Mouse (Mus musculus): Measurements from ENCODE around the gene Nxt2.
A peak's percentile ranks its signal among the peaks of the same experiment; 100 is the strongest.
"Not testable (repeated sequence)": the region's sequence is repeated elsewhere in the genome, so short reads cannot be mapped to it uniquely, and the experiment has no call there.

The Nxt2 gene

GRCm38 (mm10) chrX:142226542-142226941 lies at the start of gene Nxt2:
Nxt2 (plus strand) TSS chrX:142226770.
- DNase-seq (ENCODE audit: extremely low read depth, insufficient read length, low spot score): no peak

DNA sequence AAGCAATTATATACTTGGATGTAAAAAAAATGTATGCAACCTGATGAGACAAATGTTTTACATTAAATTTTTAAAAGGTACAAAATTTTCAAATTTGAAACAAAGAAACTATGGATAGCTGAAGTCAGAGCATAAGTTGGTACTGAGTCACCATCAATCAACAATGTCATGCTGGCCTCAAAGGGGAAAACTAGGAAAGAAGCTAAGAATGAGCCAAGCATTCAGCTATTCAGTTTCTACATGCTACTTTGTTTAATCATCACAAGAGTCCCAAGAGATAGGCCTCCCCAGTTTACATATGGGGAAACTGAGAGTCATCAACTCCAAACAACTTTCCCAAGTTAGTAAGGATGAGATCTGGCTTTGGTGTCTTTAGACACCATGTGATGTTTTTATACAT lies 49.6 kb upstream of the Nxt2 start:
- DNase-seq (ENCODE audit: extremely low read depth, insufficient read length, low spot score): no peak

- no peak for DNase-seq (ENCODE audit: extremely low read depth, insufficient read length, low spot score)
Measured at GRCm38 (mm10) chrX:142182026-142182425, 44.5 kb upstream of the Nxt2 start.

DNA sequence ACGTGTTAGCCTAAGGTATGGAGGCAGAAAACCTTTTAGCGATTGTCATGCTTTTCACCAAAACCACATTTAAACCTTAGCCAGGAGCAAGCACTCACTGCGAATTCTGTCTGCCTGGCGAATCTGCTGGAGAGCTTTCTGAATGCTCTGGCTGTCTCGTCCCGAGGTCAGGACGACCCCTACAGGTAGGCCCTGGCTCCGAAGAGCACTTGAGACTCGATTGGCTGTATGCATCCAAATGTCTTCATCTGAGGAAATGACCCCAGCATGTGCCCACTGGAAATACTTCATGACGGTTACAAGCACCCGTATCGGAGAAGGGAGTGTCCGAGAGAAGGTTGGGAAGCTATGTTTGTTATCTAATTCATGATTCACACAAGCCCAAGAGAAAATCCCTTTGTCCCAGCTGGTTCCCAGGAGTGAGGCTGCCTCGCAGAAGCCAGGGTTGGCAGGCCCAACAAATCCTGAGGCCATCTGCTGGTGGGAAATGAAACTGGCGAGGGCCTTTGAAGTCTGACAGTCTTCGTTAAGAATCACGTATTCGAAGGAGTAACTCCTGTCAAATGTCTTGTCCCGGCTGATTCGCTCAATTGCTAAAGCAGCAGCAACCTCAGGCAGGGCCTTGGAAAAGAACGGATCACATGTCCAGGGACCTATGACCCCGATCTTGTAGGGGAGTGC lies 37.4 kb upstream of the Nxt2 start:
- no peak for DNase-seq (ENCODE audit: extremely low read depth, insufficient read length, low spot score)

GRCm38 (mm10) chrX:142190355-142190754 lies 36.2 kb upstream of the Nxt2 start:
- DNase-seq (ENCODE audit: extremely low read depth, insufficient read length, low spot score): no peak

DNA sequence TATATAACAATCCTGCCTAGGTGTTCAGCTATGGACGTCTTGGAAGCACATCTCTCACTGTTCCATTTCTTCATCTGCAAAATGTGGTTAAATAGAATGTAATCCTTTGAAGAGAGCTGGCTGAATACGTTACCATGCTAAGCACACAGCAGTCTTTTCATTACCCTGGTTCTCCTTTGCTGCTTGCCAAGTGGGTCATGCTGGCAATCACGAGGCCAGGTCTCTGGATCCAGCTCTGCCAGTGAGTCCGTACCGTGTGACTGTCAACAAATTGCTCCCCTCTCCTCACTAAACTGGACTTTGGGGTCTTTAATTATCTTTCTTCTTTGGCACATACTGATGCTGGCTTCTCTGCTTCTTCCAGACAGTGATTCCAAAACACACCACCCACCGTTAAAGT lies 32.1 kb upstream of the Nxt2 start:
- DNase-seq (ENCODE audit: extremely low read depth, insufficient read length, low spot score): no peak

DNA sequence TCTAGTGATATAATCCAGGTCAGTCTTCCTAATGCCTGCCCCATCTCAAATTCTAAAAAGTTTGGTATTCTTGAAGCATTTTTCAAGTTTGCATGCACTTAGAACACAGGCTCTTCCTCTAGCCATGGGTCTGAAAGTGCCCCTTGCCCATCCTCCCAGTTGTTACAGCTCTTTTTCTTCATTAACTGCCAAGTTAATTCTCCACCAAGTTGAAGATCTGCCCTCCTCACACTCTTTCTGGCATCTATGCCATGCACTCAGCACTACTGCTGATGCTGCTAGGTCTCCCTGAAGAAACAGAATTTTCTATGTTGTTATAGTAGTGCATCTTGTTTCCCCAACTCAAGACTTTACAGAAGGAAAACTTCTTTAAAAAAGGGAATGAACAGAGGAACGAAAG lies 31.0 kb upstream of the Nxt2 start:
- no peak for DNase-seq (ENCODE audit: extremely low read depth, insufficient read length, low spot score)

DNA sequence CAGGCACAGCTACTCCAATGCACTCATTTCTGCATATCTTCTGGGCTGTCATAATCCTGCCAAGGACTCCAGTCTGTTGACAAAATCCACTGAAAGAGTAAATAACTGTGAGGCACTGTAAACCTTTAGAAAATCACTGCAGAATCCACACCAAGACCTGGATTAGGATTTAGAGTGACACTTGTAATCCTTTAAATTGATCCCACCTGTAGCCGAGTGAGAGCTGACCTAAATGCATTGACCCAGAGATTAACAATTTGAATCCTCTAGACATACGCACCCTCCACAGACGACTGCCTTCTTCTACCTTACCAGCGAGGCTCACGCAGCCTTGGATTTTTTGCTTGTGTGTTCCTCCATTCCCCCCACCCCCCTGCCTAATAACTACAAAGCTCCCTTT lies 29.7 kb upstream of the Nxt2 start, which contains the start of gene Gucy2f:
Gucy2f (minus strand) TSS at position 101 of the 400 bp plus-strand sequence.
- DNase-seq (ENCODE audit: extremely low read depth, insufficient read length, low spot score): no peak

DNA sequence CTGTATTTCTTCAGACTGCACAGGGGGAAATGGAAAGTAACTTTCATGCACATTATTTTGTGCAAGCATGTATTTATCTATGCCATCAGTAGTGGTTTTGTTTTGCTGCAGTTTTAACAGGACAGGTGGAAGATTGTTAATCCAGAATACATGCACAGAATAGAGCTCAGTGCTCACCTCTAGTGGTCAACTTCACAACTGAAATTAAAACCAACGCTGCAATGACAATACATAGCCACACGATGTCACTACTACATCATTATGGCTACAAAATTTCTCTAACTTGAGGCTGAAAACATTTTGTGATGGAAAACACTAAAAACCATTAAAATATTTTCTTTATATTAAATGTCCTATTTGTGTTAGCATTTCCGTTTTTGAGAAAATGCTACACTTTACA lies 26.3 kb upstream of the Nxt2 start:
- DNase-seq (ENCODE audit: extremely low read depth, insufficient read length, low spot score): no peak

DNA sequence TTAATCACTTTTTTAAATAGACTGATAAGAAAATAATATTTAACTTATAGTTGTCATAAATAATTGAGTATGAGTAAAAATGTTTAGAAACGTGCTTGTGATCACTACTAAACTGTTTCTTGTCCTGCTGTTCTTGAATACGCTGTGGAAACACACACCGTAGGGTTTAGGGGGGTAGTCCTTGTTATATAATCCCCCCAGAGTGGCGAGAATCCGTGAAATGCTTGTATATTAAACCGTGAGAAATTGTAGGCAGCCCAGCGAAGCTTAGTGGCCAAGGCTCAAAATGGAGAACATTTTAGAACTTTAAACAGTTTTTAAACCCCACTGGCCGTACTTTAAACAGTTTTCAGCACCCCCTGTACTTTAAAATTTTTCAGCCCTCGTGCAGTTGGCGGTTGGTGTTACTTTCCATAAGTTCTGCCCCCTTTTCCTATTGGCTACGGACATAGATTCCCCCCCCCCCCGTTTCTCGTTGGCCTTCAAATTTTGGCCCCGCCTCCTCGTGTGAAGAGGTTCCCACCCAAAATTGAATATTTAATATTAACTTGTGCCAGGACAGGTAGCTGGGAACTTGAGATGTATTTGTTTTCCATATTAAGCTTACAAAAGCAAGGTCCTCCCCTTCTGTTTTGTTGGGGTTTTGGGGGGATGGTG lies 956 bp downstream of the Nxt2 start:
- DNase-seq (ENCODE audit: extremely low read depth, insufficient read length, low spot score): no peak

DNA sequence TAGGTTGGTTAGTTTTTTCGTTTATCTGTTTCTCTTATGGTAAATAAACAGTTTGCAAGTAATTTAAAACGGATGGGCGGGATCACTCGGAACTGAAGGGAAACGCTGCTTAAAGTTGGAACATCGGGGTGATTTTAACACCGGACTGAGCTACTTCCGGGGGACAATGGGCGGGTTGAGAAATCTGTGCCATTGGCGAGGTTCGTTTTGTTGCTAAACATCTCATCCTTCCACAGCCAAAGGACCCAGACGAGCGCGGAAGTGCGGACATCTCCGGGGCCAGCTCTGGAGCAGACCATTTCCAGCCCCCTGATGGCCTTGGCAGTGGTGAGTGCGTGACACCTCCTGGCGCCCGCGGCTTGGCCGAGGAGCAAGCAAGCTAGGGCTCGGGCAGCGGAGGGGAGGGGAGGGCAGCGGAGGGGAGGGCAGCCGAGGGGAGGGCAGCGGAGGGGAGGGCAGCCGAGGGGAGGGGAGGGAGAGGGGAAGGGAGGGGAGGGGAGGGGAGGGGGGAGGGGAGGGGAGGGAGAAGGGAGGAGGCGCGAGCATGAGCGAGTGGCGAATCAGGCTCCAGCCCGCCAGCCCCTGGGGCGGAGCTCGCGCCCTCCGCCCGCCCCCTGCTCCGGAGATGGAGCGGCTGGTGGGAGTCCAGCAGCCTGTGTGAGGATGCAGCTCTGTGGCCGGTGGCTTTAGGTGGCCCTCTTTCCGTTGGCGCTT lies 1.6 kb downstream of the Nxt2 start:
- peak; percentile 85 for DNase-seq (ENCODE audit: extremely low read depth, insufficient read length, low spot score)

GRCm38 (mm10) chrX:142228769-142229158 lies 2.2 kb downstream of the Nxt2 start:
- no peak for DNase-seq (ENCODE audit: extremely low read depth, insufficient read length, low spot score)

- DNase-seq (ENCODE audit: extremely low read depth, insufficient read length, low spot score): not testable (repeated sequence)
Measured at GRCm38 (mm10) chrX:142236146-142236545, 9.6 kb downstream of the Nxt2 start.

GRCm38 (mm10) chrX:142237101-142237500 lies 10.5 kb downstream of the Nxt2 start:
- DNase-seq (ENCODE audit: extremely low read depth, insufficient read length, low spot score): no peak

GRCm38 (mm10) chrX:142245682-142246327 lies 19.2 kb downstream of the Nxt2 start:
- no peak for DNase-seq (ENCODE audit: extremely low read depth, insufficient read length, low spot score)

GRCm38 (mm10) chrX:142250008-142250736 lies 23.6 kb downstream of the Nxt2 start:
- DNase-seq (ENCODE audit: extremely low read depth, insufficient read length, low spot score): no peak

DNA sequence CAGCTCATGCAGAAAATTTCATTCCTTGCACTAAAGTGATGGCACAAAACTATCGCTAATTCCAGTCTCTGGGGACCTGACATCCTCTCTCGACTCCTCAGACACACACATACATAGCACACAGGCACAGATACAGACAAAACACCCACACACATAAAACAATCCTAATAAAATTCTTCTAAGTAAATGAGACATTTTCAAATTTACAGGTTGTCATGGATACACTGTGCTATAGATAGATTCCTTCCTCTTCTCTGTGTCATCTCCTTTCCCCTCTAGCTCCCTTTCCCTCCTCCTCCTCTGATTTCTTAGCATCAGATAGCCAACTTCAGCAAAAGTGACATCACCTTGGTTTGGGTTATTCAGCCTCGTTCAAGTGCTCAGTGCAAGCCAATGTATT lies 49.5 kb downstream of the Nxt2 start:
- no peak for DNase-seq (ENCODE audit: extremely low read depth, insufficient read length, low spot score)

- no peak for DNase-seq (ENCODE audit: extremely low read depth, insufficient read length, low spot score)
Measured at GRCm38 (mm10) chrX:142276573-142276972, 50.0 kb downstream of the Nxt2 start.

- DNase-seq (ENCODE audit: extremely low read depth, insufficient read length, low spot score): no peak
Measured at GRCm38 (mm10) chrX:142285905-142286304, 59.3 kb downstream of the Nxt2 start.
